Mouse (Mus musculus) liver, postnatal 0 days (tissue): ENCODE data around the gene Hivep2.

Experiments
- CTCF ChIP-seq: sonication (generic); IDR thresholded peaks from 2 replicates; pipeline ENCODE4 v1.5.1; 2016; ENCODE audit warnings: antibody characterized with exemption, low read depth
- EP300 ChIP-seq: IDR thresholded peaks from 2 replicates; pipeline ENCODE4 v1.6.1; 2016; ENCODE audit warnings: antibody characterized with exemption, low read depth, mild to moderate bottlenecking

- TF ChIP-seq CTCF = no peak
- TF ChIP-seq EP300 = no peak
Measured at GRCm38 (mm10) chr10:14048916-14049445, 83.1 kb downstream of the Hivep2 start.
